ENCODE assay signal across 7 mouse cellular contexts in genomic region chr13:63272017-63272601, GRCm38 (mm10).
A peak's percentile ranks its signal among the peaks of the same experiment; 100 is the strongest.
DNase-seq lines count a peak whose midpoint lies in the region; ATAC-seq and TF ChIP-seq lines count a peak whose summit lies in the region.

No protein-coding gene starts in this region.

- no peak for DNase-seq in testis, postnatal 10 days (ENCODE audit: low spot score)
- no peak for DNase-seq in liver, embryonic 13.5 days
- DNase-seq in frontal cortex, postnatal 25 days (ENCODE audit: low spot score in 2 of 2) = no peak

- no peaks in the 10 kb centered on the region for H3K27me3 ChIP-seq in testis, adult 2 months (ENCODE audit: control insufficient read depth, insufficient read depth, low read length)
- H3K27me3 ChIP-seq in hindbrain, embryonic 12.5 days = peaks cover 38% of the 10 kb centered on the region
- H3K27me3 ChIP-seq in liver, embryonic 13.5 days = no peaks in the 10 kb centered on the region

- H3K9ac ChIP-seq in hindbrain, embryonic 12.5 days = peak overlapping the region; percentile 55; the same call in 1 of the 2 replicates
- H3K9ac ChIP-seq in liver, embryonic 13.5 days = peak overlapping the region; percentile 31; the same call in 1 of the 2 replicates

- no peaks in the 10 kb centered on the region for H3K36me3 ChIP-seq in testis, adult 2 months (ENCODE audit: control insufficient read depth, insufficient read depth, low read length)
- no peaks in the 10 kb centered on the region for H3K36me3 ChIP-seq in hindbrain, embryonic 12.5 days
- H3K36me3 ChIP-seq in liver, embryonic 13.5 days = no peaks in the 10 kb centered on the region

- H3K4me1 ChIP-seq in testis, adult 2 months (ENCODE audit: control insufficient read depth, insufficient read depth, low read length) = peaks cover 15% of the 10 kb centered on the region
- peaks cover 14% of the 10 kb centered on the region for H3K4me1 ChIP-seq in hindbrain, embryonic 12.5 days
- peaks cover 28% of the 10 kb centered on the region for H3K4me1 ChIP-seq in liver, embryonic 13.5 days (replicated peaks)

- peak overlapping the region; percentile 8; the same call in 1 of the 2 replicates for H3K4me3 ChIP-seq in testis, adult 2 months (ENCODE audit: control insufficient read depth, low read depth, low read length)
- H3K4me3 ChIP-seq in hindbrain, embryonic 12.5 days = peak overlapping the region; percentile 43
- peak overlapping the region; percentile 44 for H3K4me3 ChIP-seq in liver, embryonic 13.5 days (replicated peaks)

- 7% methylated on average over 16 of the region's 16 CpGs for WGBS in hindbrain, embryonic 12.5 days
- 12% methylated on average over 16 of the region's 16 CpGs for WGBS in liver, embryonic 13.5 days (ENCODE audit: insufficient replicate concordance)

- TF ChIP-seq CTCF in testis, adult 2 months (IDR thresholded peaks at IDR 0.05; ENCODE audit: control insufficient read depth, insufficient read depth, insufficient replicate concordance, low read depth, low read length) = no peak

- ATAC-seq in hindbrain, embryonic 12.5 days (ENCODE audit: low FRiP score) = peak; percentile 57; the same call in 1 of the 2 replicates
- ATAC-seq in liver, embryonic 13.5 days (ENCODE audit: low read depth) = no peak
- no peak for ATAC-seq in frontal cortex, adult (ENCODE audit: low TSS enrichment)
- no peak for ATAC-seq in megakaryocyte, adult 5-6 weeks (ENCODE audit: poor library complexity, severe bottlenecking)

- peak overlapping the region; percentile 75 for H3K4me2 ChIP-seq in hindbrain, embryonic 12.5 days (replicated peaks)
- peak overlapping the region; percentile 59 for H3K4me2 ChIP-seq in liver, embryonic 13.5 days

- no peak for TF ChIP-seq POLR2A in testis, adult 2 months (IDR thresholded peaks at IDR 0.05; ENCODE audit: control insufficient read depth, low read depth, low read length)

- H3K9me3 ChIP-seq in hindbrain, embryonic 12.5 days (replicated peaks) = no peaks in the 10 kb centered on the region
- no peaks in the 10 kb centered on the region for H3K9me3 ChIP-seq in liver, embryonic 13.5 days (replicated peaks)

- H3K27ac ChIP-seq in testis, adult 2 months (ENCODE audit: control insufficient read depth, insufficient read depth, low read depth, low read length) = no peak overlapping the region
- 0 out of 2 replicates have a peak overlapping the region, but pooled peaks have one; percentile 52 for H3K27ac ChIP-seq in hindbrain, embryonic 12.5 days
- H3K27ac ChIP-seq in liver, embryonic 13.5 days = no peak overlapping the region
